Mouse (Mus musculus) left cerebral cortex, adult 9 months (tissue): Measurements from ENCODE around the gene Csnk2a2.

ENCODE experiments used
- DNase-seq, 2 experiments: peaks; one replicate each; pipeline ENCODE4 v3.0.0; 2022; ENCODE audit warnings: low spot score in 2 of 2

Gene Csnk2a2

DNA sequence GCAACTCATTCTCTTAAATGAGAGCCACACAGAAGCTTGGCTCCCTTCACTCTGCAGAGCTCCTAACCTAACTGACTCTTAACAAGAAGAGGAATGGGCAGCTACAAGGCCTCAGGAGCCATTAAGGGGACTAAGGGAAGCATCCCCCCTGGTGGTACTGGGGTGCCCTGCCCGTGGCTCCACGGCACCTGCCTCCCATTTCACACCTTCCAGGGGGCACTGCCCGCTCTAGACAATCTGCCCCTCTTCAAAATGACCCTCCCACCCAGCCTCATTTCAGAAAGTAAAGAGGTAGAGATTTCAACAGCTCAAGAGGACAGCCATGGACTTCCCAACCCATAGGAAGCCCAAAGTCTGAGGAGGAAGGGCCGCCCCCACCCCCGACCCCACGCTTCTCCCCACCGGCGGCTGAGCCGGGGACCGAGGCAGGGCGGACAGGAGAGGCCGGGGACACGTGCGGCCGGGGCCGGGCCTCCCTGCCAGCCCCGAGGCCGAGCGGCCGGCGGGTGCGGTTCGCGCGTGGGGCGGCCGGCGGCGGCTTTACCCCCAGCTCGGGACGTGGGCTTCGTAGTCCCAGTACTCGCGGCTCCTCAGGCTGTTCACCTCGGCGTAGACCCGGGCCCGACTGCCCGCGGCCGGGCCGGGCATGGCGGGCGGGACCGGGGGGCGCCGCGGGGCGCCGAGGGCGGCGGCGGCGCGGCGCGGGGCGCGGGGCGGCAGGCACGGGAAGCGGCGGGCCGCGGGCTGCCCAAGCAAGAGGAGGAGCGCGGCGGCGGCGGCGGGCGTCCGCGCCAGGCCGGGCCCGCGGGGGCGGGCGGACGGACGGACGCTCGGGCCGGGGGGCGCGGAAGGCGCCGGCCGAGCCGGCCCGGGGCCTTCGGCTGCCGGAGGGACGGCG lies 1.8 kb downstream of the Csnk2a2 start:
- no peak for DNase-seq

DNA sequence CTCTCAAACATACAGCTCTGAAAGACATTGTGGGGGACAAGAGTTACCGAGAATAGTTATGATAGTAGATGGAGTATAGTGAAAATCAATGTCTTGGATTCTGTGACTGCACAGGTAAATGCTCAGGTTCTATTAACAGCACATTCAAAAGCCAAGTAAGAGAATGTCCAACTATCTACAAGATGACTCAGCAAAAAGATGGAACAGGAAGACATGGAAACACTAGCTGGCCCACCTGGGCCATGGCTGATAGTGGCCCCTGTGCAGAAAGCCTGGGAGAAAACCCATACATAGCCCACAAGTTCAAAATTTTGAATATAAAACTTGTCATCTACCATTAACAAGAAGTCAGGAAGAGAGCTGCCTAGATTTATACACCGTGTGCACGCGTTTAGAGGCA lies 19.8 kb downstream of the Csnk2a2 start:
- no peak for DNase-seq

DNA sequence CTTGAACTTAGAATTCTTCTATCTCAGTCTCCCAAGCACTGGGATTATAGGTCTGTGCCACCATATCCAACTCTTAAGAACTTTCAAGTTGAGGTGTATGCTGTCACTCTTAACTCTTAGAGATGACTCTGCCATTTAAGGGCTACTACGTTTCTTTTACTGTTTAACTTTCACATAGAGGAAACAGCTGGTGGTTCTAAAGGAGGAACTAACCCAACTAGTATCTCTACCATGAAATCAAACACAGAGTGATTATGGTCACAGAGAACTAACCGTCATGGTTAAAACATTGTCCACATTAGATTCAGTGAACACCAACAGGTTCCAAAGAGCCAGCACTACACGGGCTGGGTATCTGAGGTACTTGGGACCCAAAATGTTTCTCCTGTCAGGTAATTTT lies 20.8 kb downstream of the Csnk2a2 start:
- DNase-seq: no peak

DNA sequence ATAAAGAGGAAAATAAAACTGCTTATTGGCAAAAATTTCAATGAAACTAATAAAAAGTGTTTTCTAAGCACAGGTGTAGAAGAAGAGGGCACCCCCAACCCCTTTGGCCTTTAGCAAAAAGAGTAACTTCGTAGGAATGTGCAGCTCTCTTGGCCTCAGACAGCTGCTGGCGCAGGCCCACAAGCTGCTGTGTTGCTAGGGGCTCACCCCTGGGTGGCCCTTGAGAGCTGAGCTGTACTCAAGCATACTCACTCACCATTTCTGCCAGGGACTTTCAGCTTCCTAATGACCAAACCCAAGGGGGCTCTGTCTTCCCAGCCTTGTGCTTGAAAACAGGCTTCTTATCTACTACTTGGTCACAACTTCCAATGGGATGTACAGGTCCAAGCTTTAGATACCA lies 23.3 kb downstream of the Csnk2a2 start:
- DNase-seq: no peak

DNA sequence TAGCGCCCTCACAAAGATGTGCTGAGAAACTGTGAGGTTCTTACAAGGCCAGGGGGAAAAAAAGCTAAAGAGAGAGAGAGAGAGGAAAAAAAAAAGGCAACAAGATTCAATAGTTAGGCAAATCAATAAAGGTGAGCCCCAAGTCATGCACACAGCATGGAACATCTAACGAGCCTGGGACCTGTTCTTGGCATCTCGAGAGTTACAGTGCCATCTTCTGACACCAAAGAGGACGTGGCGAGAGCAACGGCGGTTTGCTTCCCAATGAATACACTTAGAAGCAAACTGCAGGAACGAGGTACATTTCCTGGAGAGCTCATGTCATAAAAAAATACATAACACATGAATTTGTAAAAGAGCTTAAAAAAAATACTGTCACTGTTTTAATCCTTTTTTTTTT lies 37.3 kb downstream of the Csnk2a2 start:
- DNase-seq: no peak

DNA sequence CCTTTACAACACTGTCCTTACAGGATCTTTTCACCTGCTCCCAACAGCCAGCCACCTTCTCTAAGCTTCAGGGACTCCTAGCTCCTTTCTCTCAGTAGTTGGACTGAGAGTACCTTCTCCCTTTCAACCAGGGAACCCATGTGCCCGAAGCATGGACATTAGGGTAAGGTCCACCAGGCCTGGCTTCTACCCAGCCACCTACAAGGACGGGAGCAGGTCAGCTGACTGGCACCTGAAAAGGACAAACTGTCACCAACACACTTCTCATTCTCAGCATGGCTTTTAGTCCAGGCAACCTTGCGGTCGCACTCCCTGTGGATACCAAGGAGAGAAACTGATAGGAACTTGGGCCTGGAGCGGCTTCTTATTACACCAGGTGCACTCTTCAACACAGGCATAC lies 39.6 kb downstream of the Csnk2a2 start:
- DNase-seq: no peak

DNA sequence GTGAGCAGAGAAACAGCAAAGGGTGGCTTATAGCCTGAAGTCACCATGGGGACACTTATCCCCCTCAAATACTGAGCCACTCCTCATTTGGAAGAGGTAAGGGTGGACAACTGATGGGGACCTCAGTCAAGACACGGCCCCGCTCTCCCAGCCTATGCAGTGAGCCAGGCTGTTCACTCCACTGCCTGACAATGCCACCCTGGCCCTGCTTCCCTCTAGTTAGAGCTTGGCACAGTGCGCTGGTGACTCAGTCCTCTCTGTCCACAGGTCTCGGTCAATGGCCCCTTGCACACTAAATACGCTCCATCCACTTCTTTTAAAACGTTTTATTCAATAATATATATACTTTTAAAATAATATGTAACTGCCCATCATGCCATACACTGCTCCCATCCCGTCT lies 42.2 kb downstream of the Csnk2a2 start:
- DNase-seq: no peak

DNA sequence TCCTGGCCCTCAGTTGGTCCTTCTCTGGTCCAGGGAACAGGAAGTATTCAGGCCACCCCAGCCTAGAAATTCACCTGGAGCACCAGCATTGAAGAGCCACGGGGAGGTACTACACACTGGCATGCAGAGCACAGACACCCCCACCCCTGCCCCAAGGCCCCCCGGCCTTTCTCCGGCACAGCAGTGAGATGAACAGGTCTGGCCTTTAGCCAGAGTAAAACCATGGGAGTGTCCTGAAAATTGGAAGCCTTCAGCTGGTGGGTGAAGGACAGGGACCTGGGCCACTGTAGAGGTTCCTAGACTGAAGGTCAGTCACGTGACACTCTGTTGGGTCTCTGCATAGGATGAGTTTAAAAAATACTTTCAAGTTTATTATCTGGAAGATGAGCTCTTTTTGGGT lies 44.8 kb downstream of the Csnk2a2 start:
- DNase-seq: no peak

DNA sequence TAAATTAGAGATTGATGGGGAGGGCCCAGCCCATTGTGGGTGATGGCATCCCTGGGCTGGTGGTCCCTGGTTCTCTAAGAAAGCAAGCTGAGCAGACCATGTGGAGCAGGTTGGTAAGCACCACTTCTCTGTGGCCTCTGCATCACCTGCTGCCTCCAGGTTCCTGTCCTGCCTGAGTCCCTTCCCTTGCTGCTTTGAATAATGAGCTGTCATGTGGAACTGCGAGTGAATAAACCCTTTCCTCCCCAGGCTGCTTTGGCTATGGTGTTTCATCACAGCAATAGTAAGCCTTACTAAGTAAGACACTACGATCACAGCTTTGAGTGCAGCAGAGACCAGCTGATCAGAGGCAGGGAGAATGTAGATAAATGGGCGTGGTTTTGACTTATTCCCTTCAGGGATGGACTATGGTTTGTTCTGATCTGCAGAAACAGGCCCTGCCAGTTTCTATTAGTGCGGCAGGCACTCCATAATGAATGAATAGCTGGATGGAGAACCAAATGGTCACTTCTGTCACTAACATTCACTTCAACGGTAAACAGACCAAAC lies 48.3 kb downstream of the Csnk2a2 start:
- no peak for DNase-seq

DNA sequence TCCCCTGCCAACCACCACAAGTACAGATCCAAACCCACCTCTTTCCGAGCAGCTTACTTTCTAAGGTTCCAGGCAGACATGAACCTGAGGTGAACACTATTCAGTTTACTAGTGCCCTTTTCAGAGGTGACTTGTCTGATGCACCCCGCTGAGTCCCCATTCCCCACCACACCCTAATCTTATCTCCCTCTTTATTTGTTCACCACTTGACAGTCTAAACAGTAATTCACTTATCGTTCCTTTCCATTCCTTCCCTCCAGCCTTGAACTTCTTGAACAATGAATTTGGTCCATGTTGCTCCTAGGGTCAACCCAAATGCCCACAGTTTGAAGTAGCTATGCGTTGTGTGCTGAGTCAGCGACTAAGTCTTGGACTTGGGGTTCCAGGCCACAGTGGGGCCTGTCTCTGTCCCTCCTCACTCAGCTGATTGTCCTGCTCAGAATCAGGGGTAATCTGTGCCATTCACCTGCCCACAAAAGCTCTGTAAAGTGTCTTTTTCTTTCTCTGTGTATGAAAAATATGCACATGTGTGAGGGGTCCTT lies 49.6 kb downstream of the Csnk2a2 start:
- DNase-seq: no peak

DNA sequence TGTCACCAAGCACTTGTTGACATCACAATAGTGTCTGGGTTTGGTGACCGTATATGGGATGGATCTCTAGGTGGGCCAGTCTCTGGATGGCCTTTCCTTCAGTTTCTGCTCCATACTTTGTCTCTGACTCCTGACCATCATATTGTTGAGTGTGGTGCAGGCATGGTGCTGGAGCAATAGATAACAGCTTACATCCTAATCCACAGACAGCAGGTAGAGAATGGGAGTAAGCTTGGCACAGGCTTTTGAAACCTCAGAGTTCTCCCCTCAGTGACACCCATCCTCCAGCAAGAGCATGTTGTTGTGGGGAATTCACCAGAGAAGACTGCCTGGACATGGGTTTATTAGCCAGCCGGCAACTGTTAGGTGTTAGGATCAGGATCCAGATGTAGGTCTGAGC lies 50.4 kb downstream of the Csnk2a2 start:
- no peak for DNase-seq

DNA sequence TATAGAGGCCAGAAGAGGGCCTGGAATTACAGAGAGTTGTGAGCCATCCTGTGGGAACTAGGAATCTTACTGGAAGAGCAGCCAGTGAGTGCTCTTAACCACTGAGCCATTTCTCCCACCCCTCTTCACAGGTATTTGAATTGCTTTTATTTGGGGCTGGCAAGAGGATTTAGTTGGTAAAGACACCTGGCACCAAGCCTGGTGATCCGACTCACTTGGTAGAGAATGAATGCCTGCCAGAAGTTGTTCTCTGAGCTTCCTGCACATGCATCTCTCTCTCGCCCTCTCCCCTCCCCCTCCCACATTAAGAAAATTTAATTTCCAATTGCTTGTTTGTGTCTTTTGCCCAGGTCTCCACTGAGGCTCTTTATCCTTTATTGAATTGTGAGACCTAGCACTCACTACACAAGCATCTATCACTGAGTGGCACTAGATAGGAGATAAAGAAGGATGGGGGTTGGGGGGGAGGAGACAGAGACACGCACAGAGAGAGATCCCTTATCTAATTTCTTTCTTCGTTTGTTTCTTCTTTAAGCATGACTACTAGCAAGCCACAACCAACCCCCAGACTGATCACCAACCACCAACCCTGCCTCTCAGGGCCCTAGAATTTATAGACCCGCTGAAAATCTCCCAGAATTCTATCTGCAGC lies 52.4 kb downstream of the Csnk2a2 start:
- DNase-seq: no peak

DNA sequence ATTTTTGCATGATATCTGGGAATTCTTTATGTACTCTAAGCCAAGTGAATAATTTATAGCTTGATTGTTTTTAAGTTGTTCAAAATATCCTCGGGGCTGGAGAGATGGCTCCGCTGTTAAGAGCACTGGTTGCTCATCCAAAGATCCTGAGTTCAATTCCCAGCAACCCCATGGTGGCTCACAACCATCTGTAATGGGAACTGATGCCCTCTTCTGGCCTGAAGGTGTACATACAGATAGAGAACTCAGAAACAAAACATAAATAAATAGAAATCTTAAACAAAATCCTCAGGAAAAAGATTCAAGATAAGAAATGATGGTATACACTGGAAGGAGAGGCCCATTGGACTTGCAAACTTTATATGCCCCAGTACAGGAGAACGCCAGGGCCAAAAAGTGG lies 53.9 kb downstream of the Csnk2a2 start:
- DNase-seq: no peak

DNA sequence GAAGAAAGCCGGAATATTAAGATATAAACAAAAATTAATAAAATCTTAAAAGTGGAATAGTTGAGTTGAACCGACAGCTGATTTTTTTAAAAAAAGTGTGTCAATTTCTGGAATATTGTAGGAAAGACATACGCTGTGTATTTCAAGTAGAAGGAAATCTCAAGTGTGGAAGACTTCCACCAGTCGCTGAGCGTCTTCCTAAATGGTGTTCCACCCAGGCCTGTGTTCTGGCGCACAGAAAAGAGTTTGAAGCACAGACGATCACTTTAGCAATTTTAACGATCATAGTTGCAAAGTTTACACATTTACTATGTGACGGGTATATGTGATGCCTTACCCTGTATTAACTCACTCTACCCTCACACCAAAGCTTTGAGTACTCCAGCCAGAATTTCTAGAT lies 54.4 kb downstream of the Csnk2a2 start:
- DNase-seq: no peak

DNA sequence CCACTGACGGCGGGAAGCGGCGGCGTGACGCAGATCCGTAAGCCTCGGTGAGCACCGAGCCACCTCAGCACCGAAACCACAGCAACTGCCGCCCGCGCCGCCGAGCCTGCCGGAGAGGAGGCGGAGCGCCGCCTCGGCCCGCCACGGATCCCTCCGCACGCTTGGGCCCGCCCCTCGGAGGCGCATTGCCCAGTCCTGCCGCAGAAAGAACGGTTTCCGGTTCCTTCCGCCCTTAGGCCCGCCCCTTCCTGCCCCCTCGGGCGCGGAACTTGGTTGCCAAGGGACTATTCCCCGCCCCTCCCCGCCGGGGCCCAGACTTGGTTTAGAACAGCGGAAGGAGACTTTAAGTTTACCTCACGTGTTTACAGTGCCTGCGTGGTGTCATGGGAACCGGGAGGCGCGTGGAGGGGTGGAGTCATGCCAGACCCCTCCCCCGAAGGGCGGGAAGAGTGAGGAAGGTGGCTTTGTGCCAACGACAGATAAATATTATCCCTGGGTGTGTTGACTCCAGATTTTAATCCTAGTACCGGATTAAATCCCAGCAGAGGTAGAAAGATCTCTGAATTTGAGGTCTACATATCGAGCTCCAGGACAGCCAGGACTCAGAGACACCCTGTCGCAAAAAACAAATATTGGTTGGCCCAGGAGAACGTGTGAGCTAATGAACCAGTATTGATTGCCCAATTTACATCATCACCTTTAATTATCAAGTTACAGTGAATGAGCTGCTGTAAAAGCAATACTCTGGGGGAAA lies 55.0 kb downstream of the Csnk2a2 start, which contains the start of gene Cfap20:
TSS of gene Cfap20 (minus strand) at position 184 of the 754 bp plus-strand sequence.
- peak; percentile 96 to 99 for DNase-seq

DNA sequence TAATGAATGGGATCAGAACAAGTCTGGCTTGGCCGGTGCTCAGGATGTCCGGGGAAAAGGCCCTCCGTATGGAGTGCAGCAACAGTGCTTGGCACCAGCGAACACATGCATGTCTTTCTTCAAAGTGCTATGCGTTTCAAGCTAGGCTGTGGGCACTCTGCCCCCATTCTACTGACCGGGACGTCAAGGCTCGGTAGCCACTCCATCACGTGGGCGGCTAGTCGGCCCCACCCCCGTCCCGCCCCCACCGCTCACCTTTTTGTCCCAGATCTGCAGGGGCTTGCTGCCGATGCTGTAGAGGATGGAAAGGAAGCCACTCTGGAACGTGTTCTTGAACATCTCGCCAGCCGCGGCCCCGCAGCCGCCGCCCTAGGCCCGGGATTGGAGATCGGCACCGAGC lies 55.6 kb downstream of the Csnk2a2 start:
- DNase-seq: peak in 1 of 2 experiments; percentile 36

DNA sequence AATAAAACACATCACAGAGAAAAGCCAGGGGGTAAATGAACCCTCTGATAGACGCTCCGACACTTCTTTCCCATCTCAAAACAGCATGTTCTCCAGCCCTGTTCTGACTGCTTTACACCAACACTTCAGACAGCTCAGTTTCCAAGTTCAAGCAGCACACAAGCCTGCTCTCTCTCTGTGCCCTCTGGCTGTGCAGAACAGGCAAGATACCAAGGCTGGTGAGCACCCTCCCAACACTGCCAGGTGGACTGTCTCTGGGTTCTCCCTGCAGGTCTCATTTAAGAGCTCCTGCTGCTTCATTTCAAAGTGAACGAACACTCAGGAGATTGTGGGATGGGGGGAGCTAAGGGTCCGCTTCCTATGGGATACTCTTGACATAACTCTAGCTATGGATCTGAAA lies 56.7 kb downstream of the Csnk2a2 start:
- DNase-seq: no peak

DNA sequence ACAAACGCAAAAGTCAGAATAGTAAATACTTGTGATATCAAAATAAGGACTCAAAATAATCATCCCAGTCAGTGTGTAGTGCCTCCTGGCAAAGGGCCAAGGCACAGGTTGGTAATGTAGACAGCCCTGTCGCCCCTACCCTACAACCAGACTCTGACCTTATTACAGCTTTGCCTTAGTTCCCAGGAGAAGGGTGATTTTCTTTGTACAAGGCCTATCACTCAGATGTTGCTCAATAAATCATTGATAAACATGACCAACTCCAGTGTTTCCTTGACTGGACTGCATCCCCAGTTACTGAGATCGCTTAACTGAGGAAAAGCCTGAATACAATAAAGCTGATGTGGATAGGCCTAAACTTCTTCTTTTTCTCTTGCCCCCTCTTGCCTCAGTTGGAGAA lies 57.4 kb downstream of the Csnk2a2 start:
- DNase-seq: no peak

DNA sequence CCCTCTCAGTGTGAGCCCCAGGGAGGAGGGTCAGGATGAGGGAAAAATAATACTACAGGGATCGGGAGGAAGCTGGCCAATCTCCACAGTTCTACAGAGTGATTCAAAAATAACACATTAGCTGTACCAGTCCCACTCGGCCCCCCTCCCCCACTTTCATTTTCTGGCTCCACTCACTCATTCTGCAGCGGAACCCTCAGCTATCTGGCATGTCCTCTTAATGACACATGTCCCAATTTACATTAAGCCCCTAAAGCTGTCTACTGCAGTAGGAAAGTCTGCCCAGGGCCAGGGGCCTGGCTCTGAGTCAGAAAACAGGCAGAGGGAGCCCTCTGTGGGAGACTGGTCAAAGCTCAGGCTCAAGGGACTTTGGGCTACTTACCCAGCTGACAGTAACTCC lies 59.9 kb downstream of the Csnk2a2 start:
- peak in 1 of 2 experiments; percentile 17 for DNase-seq

DNA sequence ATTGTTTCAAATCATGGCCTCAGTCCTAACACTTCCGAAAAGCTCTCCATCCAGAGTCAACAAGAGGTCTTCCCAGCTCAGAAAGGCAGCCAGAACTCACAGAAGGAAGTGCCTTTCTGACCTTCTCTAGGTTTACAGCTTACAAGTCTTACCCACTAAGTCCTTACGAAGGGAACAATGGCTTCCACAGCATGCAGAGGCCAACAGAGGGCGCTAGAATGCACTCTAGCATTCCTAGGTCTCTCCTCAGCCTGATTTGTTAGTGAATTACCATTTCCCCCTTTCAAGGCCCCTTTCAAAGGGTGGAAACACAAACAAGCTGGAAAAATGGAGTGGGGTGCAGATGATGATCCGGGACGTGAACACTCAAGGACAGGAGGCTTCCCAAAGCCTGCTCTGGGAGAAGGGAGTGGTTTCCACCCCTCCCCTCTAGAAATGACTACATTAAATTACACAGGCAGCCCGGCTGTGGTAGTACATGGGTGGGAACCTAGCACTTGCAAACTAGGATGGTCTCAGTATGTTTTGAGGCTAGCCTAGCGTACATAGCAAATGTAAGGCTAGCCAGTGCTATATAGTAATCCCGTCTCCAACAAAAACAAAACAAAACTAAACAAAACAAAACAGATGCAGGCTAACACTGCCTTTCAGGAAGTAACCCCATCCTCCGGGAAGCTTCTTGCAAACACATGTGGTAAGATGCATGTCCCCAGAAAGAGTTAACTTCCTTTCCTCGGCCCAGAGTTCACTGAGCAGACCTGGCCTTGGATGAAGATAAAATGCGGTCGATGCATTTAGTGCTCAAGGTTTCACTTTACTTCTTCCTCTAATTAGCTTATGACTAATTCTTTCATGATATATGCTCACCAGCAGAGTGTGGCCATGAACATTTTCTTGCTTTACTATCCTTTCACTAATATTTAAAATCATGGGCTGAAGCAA lies 62.0 kb downstream of the Csnk2a2 start:
- DNase-seq: peak in 1 of 2 experiments; percentile 69
